Mouse (Mus musculus) adrenal gland (tissue): ENCODE results near the gene Wdr70.
"Not testable (repeated sequence)": the region's sequence is repeated elsewhere in the genome, so short reads cannot be mapped to it uniquely, and the experiment has no call there.

Experiments used
- intact Hi-C: fragments of 180-260 bp; cut with DNase I; formaldehyde crosslinking; loops from one replicate; pipeline ENCODE4 v1.15.1; 2025
- long read RNA-seq, 2 experiments: library from polyadenylated mRNA; unstranded; transcript quantifications; one replicate each; pipeline ENCODE4 v2.0.0; 2020; ENCODE audit warnings: borderline replicate concordance in 1 of 2; ENCODE audit not compliant: insufficient replicate concordance in 1 of 2

Gene Wdr70
- long read RNA-seq, experiment 1, transcript Wdr70-203 (4 exons, 1,130 nt), result major isoform, 26 of 39 reads
- long read RNA-seq, experiment 1, partial matches to known transcripts, result 0 of 39 reads
- long read RNA-seq, experiment 1, other reads (novel, unspliced or antisense), result 11 of 39 reads
- long read RNA-seq, experiment 2, transcript Wdr70-203 (4 exons, 1,130 nt), result major isoform, 18 of 33 reads
- long read RNA-seq, experiment 2, partial matches to known transcripts, result 2 of 33 reads
- long read RNA-seq, experiment 2, other reads (novel, unspliced or antisense), result 9 of 33 reads

- intact Hi-C loops, result no loop called here
Measured at GRCm38 (mm10) chr15:8098774-8099749, at the start of gene Wdr70. Gene Wdr70 (minus strand): TSS chr15:8099209.

GRCm38 (mm10) chr15:8135606-8136005 is 36.6 kb upstream of the Wdr70 start:
- intact Hi-C loops, result no loop called here

DNA sequence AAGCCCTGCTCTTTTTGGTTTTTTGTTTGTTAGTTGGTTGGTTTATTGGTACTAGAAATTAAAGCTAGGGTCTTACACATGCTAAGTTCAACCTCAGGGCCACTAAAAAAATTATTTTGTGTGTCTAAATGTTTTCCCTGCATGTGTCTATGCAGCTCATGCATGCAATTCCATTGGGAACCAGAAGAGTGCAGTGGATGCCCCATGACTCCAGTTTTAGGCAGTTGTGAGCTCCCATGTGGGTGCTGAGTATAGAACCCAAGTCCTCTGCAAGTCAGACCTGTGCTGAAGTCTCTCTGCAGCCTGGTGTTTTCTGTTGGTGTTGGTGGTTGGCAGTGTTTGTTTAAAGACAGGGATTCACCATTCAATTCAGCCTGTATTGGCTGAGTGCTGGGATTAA is 32.8 kb upstream of the Wdr70 start:
- intact Hi-C loops, result no loop called here

GRCm38 (mm10) chr15:8131268-8131667 is 32.3 kb upstream of the Wdr70 start:
- intact Hi-C loops, result no loop called here

GRCm38 (mm10) chr15:8129281-8129680 is 30.3 kb upstream of the Wdr70 start:
- intact Hi-C loops, result no loop called here

GRCm38 (mm10) chr15:8109782-8110181 is 10.8 kb upstream of the Wdr70 start:
- intact Hi-C loops, result no loop called here

GRCm38 (mm10) chr15:8108966-8109743 is 10.1 kb upstream of the Wdr70 start, which contains the start of gene Nup155:
Gene Nup155 (plus strand): TSS chr15:8109273.
- intact Hi-C loops, result no loop called here

- intact Hi-C loops, result no loop called here
Measured at GRCm38 (mm10) chr15:8108360-8108965, 9.5 kb upstream of the Wdr70 start.

DNA sequence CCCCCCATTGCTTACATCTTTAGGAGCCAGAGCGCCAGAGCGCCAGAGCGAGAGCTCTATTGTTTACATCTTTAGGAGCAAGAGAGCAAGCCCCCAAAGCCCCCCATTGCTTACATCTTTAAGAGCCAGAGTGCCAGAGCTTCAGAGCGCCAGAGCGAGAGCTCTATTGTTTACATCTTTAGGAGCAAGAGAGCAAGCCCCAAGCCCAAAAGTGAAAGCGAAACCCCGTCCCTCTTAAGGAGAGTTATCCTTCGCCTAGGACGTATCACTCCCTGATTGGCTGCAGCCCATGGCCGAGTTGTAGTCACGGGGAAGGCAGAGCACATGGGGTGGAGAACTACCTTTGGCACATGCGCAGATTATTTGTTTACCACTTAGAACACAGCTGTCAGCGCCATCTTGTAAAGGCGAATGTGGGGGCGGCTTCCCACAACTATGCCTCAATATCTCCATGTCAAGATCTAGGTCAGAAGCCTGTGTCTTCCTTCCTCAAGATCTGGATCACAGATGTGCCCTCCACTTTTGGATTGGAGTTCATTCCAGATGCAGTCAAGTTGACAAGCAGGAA is 3.0 kb upstream of the Wdr70 start:
- intact Hi-C loops, result not testable (repeated sequence)

- intact Hi-C loops, result no loop called here
Measured at GRCm38 (mm10) chr15:8097853-8098252, 1.2 kb downstream of the Wdr70 start.

- intact Hi-C loops, result not testable (repeated sequence)
Measured at GRCm38 (mm10) chr15:8092668-8093067, 6.3 kb downstream of the Wdr70 start.

- intact Hi-C loops, result no loop called here
Measured at GRCm38 (mm10) chr15:8090685-8091084, 8.3 kb downstream of the Wdr70 start.

GRCm38 (mm10) chr15:8088715-8089114 is 10.3 kb downstream of the Wdr70 start:
- intact Hi-C loops, result no loop called here

DNA sequence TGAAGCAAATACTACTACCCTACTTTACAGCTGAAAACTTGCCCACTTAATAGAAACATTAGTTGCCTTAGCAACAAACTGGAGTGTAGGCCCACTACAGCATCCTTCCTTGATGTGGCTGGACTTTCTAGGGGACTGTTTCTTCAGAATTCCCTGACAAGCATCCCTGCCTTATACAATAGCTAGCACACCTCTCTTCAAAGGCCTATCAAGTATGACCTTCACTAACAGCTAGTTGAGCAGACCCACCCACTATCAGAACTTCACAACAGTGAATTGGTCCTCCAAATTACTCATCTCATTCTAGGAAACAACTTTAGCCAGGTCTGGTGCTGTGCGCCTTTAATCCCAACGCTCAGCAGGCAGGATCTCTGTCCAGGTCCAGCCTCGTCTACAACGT is 11.7 kb downstream of the Wdr70 start:
- intact Hi-C loops, result no loop called here

DNA sequence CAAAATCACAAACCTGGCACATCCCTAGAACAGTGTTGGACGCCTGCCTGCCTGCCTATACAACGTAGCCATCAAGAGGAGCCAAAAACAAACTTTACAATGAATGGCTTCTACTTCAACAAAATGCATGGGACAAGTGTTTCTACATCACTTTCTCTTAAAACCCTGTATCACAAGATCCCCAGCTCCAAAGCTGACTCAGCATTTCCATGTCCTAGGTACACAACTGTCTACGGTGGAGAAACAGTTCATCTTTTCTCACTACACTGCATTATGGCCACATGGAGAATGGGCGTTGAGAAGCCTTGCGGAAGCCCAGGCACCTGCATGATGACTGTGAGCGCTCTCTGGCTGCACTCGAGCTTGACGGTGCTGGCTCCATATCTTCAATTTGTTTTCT is 16.9 kb downstream of the Wdr70 start:
- intact Hi-C loops, result no loop called here

DNA sequence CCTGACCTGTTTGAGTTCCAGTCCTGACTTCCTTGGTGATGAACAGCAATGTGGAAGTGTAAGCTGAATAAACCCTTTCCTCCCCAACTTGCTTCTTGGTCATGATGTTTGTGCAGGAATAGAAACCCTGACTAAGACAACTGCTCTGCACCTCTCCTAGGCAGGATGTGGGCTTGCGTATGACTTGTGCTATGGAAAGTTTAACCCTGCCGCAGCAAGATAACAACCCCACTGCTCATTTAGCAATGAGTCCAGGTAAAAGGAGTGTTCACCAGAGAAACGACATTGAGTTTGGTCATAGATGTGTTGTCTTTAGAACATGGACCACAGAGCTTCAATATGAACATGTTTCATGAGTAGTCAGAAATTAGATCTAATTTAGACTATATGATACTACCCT is 25.9 kb downstream of the Wdr70 start:
- intact Hi-C loops, result not testable (repeated sequence)

DNA sequence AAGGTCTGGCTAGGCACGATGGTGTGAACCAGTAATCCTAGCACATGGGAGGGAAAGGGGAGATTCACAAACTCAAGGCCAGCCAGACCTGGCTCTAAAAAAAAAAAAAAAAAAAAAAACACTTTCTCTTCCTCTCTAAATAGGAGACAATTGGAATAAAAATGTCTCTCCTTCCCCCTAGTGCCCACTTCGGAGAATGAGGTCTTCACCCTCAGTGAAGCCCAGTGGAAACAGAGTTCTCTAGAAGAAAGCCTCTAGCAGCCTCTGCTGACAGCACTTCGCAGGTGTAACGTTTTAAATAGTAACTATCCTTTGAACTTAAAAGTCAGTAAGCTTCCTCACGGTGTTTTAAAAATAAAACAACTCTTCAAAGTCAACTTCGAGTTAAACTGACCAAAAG is 33.8 kb downstream of the Wdr70 start:
- intact Hi-C loops, result no loop called here

DNA sequence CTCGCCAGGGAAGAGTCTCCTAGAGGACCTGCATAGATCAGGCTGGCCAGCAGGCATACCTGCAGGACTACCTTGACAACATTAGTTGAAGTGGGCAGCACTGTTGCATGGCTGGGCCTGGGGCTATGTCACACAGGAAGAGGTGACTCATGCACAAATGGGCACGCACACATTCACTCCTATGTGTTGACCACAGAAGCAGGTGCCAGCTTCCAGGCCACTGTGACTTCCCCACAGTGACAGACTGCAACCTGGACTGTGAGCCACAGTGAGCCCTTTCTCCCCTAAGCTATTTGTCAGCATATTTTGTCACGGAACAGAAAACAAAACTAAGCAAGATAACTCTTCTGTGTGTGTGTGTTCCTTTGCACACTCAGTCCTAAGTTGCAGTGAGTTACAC is 47.8 kb downstream of the Wdr70 start:
- intact Hi-C loops, result no loop called here

GRCm38 (mm10) chr15:8039834-8040233 is 59.2 kb downstream of the Wdr70 start:
- intact Hi-C loops, result no loop called here

DNA sequence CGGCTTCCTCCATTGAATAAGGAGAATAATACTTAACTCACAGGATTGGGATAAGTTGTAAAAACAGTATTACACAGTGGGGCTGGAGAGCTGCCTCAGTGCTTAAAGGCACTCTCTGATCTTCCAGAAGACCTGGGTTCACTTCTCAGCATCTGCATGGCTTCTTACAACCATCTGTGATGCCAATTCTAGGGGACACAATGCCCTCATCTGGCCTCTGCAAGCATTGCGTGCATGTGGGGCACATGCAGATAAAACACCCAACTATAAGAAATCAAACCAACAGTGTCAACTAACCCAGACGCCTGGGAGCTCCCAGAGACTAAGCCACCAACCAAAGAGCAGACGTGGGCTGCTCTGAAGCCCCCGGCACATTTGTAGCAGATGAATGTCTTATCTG is 60.6 kb downstream of the Wdr70 start:
- intact Hi-C loops, result no loop called here

DNA sequence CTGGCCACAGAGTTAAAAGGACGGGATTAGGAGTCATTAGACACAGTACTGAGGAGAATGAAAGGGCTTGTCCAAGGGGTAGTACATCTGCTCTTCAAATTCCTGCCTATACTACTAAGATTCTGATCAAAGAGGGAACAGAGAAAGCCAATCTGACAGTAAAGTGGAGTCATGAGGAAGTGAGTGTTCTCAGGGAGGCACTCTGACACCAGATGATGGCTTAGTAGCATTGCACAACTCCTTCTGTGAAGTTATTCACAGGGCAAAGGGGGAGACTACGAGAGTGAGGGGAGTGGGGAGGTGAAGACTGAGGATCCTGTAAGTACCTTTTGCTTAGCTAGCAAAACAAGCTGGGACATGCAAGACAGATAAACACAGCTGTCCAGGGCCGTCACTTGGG is 61.2 kb downstream of the Wdr70 start:
- intact Hi-C loops, result no loop called here
